Mouse (Mus musculus) MEL (cell line): Measurements from ENCODE around the gene Csf2.

Experiments used
- CHD1 ChIP-seq: IDR thresholded peaks from 2 replicates; pipeline ENCODE4 v1.6.1; 2012; ENCODE audit warnings: low read depth, mild to moderate bottlenecking, inconsistent platforms, low read length, improper control_type of control experiment
- CTCF ChIP-seq, 3 experiments: IDR thresholded peaks in 2 of 3; conservative IDR thresholded peaks in 1 of 3; 2 replicates each; pipeline ENCODE4 v1.5.1; 2011 to 2012; ENCODE audit warnings: low read length in 3 of 3, low read depth in 2 of 3, mild to moderate bottlenecking in 2 of 3, improper control_type of control experiment in 1 of 3, inconsistent platforms in 1 of 3, mixed read lengths in 1 of 3, moderate library complexity in 1 of 3; ENCODE audit not compliant: control insufficient read depth in 1 of 3, insufficient read depth in 1 of 3, poor library complexity in 1 of 3, severe bottlenecking in 1 of 3
- EP300 ChIP-seq, 2 experiments: IDR thresholded peaks; 2 replicates each; pipeline ENCODE4 v1.6.1; 2011; ENCODE audit warnings: improper control_type of control experiment in 2 of 2, low read length in 2 of 2, low read depth in 1 of 2, mild to moderate bottlenecking in 1 of 2
- HCFC1 ChIP-seq: IDR thresholded peaks from 2 replicates; pipeline ENCODE4 v1.6.1; 2012; ENCODE audit warnings: low read depth, mild to moderate bottlenecking, inconsistent platforms, low read length, improper control_type of control experiment, moderate library complexity
- POLR2AphosphoS5 ChIP-seq: IDR thresholded peaks from 2 replicates; pipeline ENCODE4 v1.6.1; 2012; ENCODE audit warnings: low read depth, borderline replicate concordance, mild to moderate bottlenecking, inconsistent platforms, low read length, moderate library complexity, mixed read lengths
- SMC3 ChIP-seq: IDR thresholded peaks from 2 replicates; pipeline ENCODE4 v1.6.1; 2011; ENCODE audit warnings: low read depth, low read length, improper control_type of control experiment
- TCF12 ChIP-seq: IDR thresholded peaks from 2 replicates; pipeline ENCODE4 v1.6.1; 2014; ENCODE audit warnings: low read depth, mild to moderate bottlenecking, inconsistent platforms, low read length, improper control_type of control experiment, moderate library complexity

- TF ChIP-seq HCFC1 = no peak
- no peak for TF ChIP-seq CTCF (IDR thresholded peaks at IDR 0.05 in 2 of 3, conservative IDR thresholded peaks at IDR 0.05 in 1 of 3; ENCODE audit: control insufficient read depth in 1 of 3, insufficient read depth in 1 of 3, low read depth in 2 of 3, low read length in 3 of 3, poor library complexity in 1 of 3, severe bottlenecking in 1 of 3)
- no peak for TF ChIP-seq TCF12
- TF ChIP-seq POLR2AphosphoS5 = no peak
- TF ChIP-seq EP300 (IDR thresholded peaks at IDR 0.05; ENCODE audit: low read depth in 1 of 2, low read length in 2 of 2) = no peak
- no peak for TF ChIP-seq CHD1
- no peak for TF ChIP-seq SMC3
These were observed 33.4 kb downstream of the Csf2 start for GRCm38 (mm10) chr11:54216091-54216490.
